Mouse (Mus musculus): ENCODE results near the gene Maip1. TPM values are rescaled to one million over a fixed set of nuclear protein-coding genes. Genes with fewer than 3 reads are reported as not detected.

The Maip1 gene
- polyA plus RNA-seq, 1 experiment: 6.3 TPM

DNA sequence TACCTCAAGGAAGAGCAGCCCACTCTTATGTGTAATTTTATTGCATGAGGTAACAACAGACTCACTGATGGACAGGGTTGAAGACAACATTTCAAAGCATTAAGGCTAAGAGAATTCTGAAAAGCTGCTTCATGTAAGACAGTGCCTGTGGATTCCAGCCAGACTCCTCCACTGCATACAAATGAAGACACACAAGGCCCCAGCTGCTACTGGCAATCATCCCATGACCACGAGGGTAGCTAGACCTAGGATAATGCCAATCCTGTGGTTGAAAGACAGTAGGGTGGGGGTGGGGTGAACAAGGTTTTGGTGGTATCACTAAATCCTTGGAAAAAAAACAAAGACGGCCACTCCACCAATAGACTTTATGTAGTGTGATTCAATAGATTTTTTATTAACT is 18.3 kb upstream of the Maip1 start:
- Histone ChIP-seq H3K4me1 (ENCODE audit: control insufficient read depth, insufficient read depth, low read length) (peaks cover 6% of the 10 kb centered on the region), H3K27ac (ENCODE audit: insufficient read depth, low read depth, low read length) (no peak overlapping the region), H3K4me3 (ENCODE audit: insufficient read depth, low read length) (no peak overlapping the region)
- TF ChIP-seq POLR2A (IDR thresholded peaks at IDR 0.05; ENCODE audit: borderline replicate concordance, low read depth, low read length) (no peak), CTCF (IDR thresholded peaks at IDR 0.05; ENCODE audit: low read depth, low read length) (no peak)

DNA sequence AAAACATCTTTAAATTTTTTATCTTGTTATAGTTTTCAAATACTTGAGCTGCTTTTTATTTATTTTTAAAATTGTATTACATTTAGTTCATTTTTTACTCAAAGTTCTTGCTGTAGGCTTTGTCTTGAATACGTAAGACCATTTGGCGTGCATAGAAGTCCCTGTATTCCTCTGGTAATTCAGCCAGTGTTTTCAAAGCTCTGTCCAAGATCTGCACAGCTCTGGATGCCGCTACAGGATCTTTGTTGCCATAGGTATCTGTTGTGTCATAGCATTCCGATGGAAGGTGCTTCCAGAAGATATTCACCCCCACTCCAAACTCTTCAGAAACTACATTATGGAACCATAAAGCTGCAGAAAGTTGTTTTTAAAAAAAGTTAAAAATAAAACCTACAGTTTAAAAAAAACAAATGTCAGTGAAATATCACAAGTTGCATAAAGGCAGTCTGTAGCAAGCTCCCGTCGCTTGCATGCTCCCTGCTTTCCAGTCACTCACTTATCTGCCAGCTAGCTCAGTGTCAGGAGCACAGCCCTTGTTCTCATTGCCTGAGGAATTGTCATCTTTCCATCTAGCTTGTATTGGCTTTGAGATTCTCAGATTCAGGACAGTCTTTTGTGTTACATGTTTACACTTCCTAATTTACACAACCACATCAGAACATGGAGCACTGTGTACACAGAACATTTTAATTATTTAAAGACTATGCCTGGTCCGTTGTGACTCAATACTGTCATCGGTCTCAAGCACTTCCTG is 17.5 kb upstream of the Maip1 start:
- TF ChIP-seq CTCF (IDR thresholded peaks at IDR 0.05; ENCODE audit: low read depth, low read length) (no peak), POLR2A (IDR thresholded peaks at IDR 0.05; ENCODE audit: borderline replicate concordance, low read depth, low read length) (no peak)
- no peak overlapping the region for H3K27ac ChIP-seq (ENCODE audit: insufficient read depth, low read depth, low read length)
- peaks cover 8% of the 10 kb centered on the region for H3K4me1 ChIP-seq (ENCODE audit: control insufficient read depth, insufficient read depth, low read length)
- H3K4me3 ChIP-seq (ENCODE audit: insufficient read depth, low read length): no peak overlapping the region

DNA sequence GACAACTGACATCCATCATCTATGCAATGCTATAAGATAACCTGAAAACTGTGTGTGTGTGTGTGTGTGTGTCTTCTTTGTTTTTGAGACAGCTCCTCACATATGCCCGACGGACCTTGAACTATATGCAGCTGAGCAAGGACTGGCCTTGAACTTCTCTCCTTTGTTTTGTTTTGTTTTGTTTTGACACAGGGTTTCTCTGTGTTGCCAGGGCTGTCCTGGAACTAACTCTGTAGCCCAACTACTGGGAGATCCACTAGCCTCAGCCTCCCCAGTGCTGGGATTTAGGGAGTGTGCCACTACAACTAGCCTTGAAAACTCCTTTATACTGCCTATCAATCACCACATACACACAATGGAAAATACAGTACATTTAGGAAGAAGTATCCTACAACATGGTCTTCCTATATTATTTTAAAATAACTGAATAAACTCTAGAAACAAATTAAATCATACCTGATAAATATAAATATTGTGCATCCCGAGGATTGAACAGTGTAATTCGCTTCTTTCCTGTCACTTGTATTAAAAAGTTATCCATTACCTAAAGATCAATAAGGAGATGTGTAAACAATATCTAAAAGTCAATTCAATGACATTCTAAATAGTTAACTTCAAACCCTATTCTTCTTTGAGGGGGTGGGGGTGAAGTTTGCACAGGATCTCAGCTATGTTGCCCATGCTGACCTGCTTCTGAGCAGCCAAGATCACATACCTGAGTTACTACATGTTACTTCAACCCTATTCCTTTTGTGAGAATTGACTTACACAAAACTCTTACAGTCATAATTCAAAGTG is 14.9 kb upstream of the Maip1 start:
- no peak for TF ChIP-seq CTCF (IDR thresholded peaks at IDR 0.05; ENCODE audit: low read depth, low read length)
- no peak for TF ChIP-seq POLR2A (IDR thresholded peaks at IDR 0.05; ENCODE audit: borderline replicate concordance, low read depth, low read length)
- no peak overlapping the region for H3K4me3 ChIP-seq (ENCODE audit: insufficient read depth, low read length)
- H3K27ac ChIP-seq (ENCODE audit: insufficient read depth, low read depth, low read length): no peak overlapping the region
- peaks cover 8% of the 10 kb centered on the region for H3K4me1 ChIP-seq (ENCODE audit: control insufficient read depth, insufficient read depth, low read length)

DNA sequence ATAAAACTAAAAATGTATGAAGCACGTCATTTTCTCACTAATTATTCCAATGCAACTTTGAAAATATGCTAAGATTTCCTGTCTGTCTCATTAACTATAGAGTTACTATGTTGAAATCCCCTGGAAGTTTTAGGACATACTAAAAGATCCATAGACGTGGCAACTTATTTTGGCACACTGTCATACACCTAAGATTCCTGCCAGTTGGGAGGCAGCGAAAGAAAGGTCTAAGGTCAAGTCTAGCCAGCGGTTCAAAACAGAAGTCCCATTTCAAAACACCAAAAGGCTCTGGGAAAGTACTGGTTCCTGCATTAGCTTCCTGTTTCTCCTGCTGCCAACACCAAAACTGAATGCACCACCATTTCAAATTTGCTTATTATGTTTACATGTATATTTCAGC is 13.7 kb upstream of the Maip1 start:
- TF ChIP-seq CTCF (IDR thresholded peaks at IDR 0.05; ENCODE audit: low read depth, low read length) (no peak), POLR2A (IDR thresholded peaks at IDR 0.05; ENCODE audit: borderline replicate concordance, low read depth, low read length) (no peak)
- Histone ChIP-seq H3K27ac (ENCODE audit: insufficient read depth, low read depth, low read length) (no peak overlapping the region), H3K4me1 (ENCODE audit: control insufficient read depth, insufficient read depth, low read length) (peaks cover 8% of the 10 kb centered on the region), H3K4me3 (ENCODE audit: insufficient read depth, low read length) (no peak overlapping the region)

DNA sequence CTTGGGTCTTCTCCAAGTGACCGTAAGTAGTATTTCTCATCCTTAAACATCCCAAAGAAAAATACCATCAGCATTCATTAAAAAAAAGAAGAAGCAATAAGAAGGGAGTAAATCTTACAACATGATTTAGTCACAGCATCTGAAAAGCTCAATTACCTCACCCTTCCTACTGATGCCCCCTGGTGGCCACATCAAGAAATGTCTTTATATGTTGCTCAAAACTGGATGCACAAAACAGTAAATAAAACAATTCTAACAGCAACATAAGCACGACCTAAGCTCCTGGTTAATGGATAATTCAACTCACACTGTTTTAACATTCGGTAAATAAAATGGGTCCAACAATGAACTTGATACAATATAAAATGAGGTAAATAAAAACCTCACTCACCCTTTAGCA is 12.1 kb upstream of the Maip1 start:
- TF ChIP-seq CTCF (IDR thresholded peaks at IDR 0.05; ENCODE audit: low read depth, low read length) (no peak), POLR2A (IDR thresholded peaks at IDR 0.05; ENCODE audit: borderline replicate concordance, low read depth, low read length) (no peak)
- H3K4me1 ChIP-seq (ENCODE audit: control insufficient read depth, insufficient read depth, low read length): peaks cover 8% of the 10 kb centered on the region
- no peak overlapping the region for H3K27ac ChIP-seq (ENCODE audit: insufficient read depth, low read depth, low read length)
- H3K4me3 ChIP-seq (ENCODE audit: insufficient read depth, low read length): no peak overlapping the region

DNA sequence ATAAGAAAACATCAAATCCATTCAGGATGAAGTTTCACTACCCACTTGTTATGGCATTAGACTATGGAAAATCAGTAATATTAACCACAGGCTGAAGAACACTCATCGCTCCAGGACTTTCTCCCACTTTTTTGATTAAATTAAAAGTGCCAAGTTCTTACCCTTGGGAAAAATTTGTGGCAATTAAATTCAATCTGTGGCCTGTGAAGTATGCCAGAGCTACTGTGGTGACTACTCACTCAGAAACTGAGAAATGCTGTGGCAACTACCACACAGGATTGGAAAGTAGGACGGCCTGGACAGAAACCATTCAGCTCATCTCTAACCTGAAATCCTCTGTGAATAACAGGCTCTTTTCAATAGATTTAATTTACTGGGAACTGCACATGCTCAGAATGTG is 5.8 kb upstream of the Maip1 start:
- TF ChIP-seq POLR2A (IDR thresholded peaks at IDR 0.05; ENCODE audit: borderline replicate concordance, low read depth, low read length) (no peak), CTCF (IDR thresholded peaks at IDR 0.05; ENCODE audit: low read depth, low read length) (no peak)
- no peak overlapping the region for H3K4me3 ChIP-seq (ENCODE audit: insufficient read depth, low read length)

DNA sequence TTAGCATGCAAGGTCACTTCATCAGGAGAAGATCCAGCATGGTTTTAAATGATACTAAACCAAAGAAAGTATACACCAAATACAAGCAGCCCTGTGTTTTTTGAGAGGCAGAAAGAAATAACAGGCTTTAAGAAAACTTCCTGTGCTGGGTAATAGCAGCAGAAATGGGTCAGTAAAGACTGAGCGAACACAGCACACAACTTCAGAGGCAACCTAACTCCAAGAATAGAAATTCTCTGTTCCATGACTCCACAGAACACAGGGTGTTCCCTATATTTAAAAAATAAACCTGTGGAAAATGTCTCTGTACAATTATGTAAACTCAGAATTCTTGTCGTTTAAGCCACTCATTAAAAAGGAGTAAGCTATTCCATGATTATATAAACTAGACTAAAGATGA is 5.3 kb upstream of the Maip1 start:
- TF ChIP-seq POLR2A (IDR thresholded peaks at IDR 0.05; ENCODE audit: borderline replicate concordance, low read depth, low read length): no peak
- no peak for TF ChIP-seq CTCF (IDR thresholded peaks at IDR 0.05; ENCODE audit: low read depth, low read length)
- Histone ChIP-seq H3K4me1 (ENCODE audit: control insufficient read depth, insufficient read depth, low read length) (peaks cover 2% of the 10 kb centered on the region; the same call in 1 of the 2 replicates), H3K27ac (ENCODE audit: insufficient read depth, low read depth, low read length) (no peak overlapping the region), H3K4me3 (ENCODE audit: insufficient read depth, low read length) (no peak overlapping the region)

More for the DNA sequence above, 5.8 kb upstream of the Maip1 start:
- H3K27ac ChIP-seq (ENCODE audit: insufficient read depth, low read depth, low read length): no peak overlapping the region
- peaks cover 2% of the 10 kb centered on the region; the same call in 1 of the 2 replicates for H3K4me1 ChIP-seq (ENCODE audit: control insufficient read depth, insufficient read depth, low read length)

DNA sequence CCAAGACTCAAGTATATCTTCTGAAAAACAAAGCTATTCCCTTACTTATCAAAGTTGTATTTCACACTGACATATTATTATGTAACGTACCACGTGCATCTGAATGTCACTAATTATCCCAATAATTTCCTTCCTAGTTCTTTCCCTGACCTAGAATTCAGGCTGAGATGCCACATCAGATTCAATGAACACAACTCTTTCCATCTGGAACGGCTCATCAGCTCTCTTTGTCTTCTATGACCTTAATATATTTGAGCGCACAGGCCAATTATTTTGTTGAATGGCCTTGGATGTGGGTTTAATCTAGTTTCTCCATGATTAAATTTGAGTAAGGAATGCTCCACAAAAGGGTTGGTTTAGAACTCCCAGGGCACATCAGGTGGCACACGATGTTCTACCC is 4.0 kb upstream of the Maip1 start:
- no peak overlapping the region for H3K4me3 ChIP-seq (ENCODE audit: insufficient read depth, low read length)
- no peak for TF ChIP-seq CTCF (IDR thresholded peaks at IDR 0.05; ENCODE audit: low read depth, low read length)
- TF ChIP-seq POLR2A (IDR thresholded peaks at IDR 0.05; ENCODE audit: borderline replicate concordance, low read depth, low read length): no peak
- peaks cover 2% of the 10 kb centered on the region; the same call in 1 of the 2 replicates for H3K4me1 ChIP-seq (ENCODE audit: control insufficient read depth, insufficient read depth, low read length)
- no peak overlapping the region for H3K27ac ChIP-seq (ENCODE audit: insufficient read depth, low read depth, low read length)

DNA sequence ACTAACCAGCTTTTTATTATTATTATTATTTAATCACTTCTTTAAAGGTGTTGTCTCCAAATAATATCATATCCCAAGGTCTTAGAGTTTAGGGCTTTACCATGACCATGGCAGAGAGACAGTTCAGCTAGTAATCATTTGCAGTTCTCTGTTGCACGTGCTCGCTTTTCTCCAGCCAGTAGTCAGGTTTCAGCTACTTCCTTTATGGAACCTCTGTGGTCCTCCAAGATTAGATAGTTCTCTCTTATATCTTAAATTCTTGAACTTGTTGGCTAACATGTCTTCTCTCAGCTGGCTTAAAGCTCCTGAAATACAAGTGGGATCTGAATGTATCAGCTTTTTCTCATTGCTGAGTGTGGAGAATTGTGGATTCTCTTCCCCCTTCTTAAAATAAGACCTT is 2.9 kb downstream of the Maip1 start:
- TF ChIP-seq POLR2A (IDR thresholded peaks at IDR 0.05; ENCODE audit: borderline replicate concordance, low read depth, low read length) (no peak), CTCF (IDR thresholded peaks at IDR 0.05; ENCODE audit: low read depth, low read length) (no peak)
- no peak overlapping the region for H3K4me3 ChIP-seq (ENCODE audit: insufficient read depth, low read length)
- H3K4me1 ChIP-seq (ENCODE audit: control insufficient read depth, insufficient read depth, low read length): peaks cover 8% of the 10 kb centered on the region
- H3K27ac ChIP-seq (ENCODE audit: insufficient read depth, low read depth, low read length): no peak overlapping the region

DNA sequence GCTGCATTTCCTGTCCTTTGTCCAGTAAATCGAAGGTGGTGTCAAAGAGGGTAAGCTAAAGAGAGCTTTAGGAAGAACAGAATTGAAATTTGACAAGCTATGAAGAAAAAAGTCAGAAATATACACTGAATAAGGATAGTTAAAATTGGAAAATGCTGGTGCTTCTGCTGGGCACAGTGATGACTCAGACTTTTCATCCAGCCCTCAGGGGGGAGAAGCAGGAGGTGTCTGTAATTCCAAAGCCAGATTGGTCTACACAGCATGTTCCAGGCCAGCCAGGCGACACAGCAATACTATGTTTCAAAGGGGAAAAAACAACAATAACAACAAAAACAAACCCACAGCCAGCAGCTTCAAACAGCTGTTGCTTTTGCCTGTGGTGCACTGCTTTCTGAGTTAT is 7.3 kb downstream of the Maip1 start:
- no peak overlapping the region for H3K27ac ChIP-seq (ENCODE audit: insufficient read depth, low read depth, low read length)
- TF ChIP-seq CTCF (IDR thresholded peaks at IDR 0.05; ENCODE audit: low read depth, low read length): no peak
- TF ChIP-seq POLR2A (IDR thresholded peaks at IDR 0.05; ENCODE audit: borderline replicate concordance, low read depth, low read length): no peak
- H3K4me1 ChIP-seq (ENCODE audit: control insufficient read depth, insufficient read depth, low read length): 0 out of 2 replicates have a peak, but pooled peaks cover 2% of the 10 kb centered on the region
- no peak overlapping the region for H3K4me3 ChIP-seq (ENCODE audit: insufficient read depth, low read length)
